Mouse (Mus musculus): ENCODE results near the gene Klk1b8. TPM values are rescaled to one million over a fixed set of nuclear protein-coding genes. Genes with fewer than 3 reads are reported as not detected.
"Not testable (repeated sequence)": the region's sequence is repeated elsewhere in the genome, so short reads cannot be mapped to it uniquely, and the experiment has no call there.

The Klk1b8 gene
- total RNA-seq, 1 experiment = not detected

DNA sequence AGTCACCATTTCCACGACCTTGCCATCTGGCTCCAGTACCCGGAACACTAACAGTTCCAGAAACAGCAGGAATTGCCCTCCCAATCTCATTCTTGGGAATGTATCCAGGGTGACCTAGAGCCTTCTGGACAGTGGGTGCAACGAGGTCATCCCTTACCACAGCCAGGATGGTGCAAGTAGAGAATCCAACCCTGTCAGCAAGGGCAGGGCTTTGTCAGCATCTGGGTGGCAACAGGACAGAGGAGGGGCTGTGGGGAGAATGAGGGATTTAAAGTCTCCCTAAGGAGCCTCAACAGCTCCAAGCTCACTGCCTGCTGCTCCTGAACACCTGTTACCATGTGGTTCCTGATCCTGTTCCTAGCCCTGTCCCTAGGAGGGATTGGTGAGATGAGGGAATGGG lies 16.0 kb downstream of the Klk1b8 start, which contains the start of gene Klk1b1:
Gene Klk1b1 (plus strand): TSS at position 301 of the 400 bp plus-strand sequence.
- Histone ChIP-seq H3K9ac (ENCODE audit: insufficient read depth, low read depth, low read length, poor library complexity, severe bottlenecking) (no peak within 1 kb of the TSS), H3K27ac (ENCODE audit: insufficient read depth, low read depth, low read length, poor library complexity, severe bottlenecking) (no peak within 1 kb of the TSS), H3K4me3 (ENCODE audit: insufficient read depth in 1 of 2, low read depth in 1 of 2, low read length in 2 of 2, poor library complexity in 1 of 2, severe bottlenecking in 1 of 2) (no peak within 1 kb of the TSS), H3K36me3 (ENCODE audit: control insufficient read depth, insufficient read depth, low read length, poor library complexity, severe bottlenecking) (no peaks in the 10 kb centered on the region), H3K4me1 (ENCODE audit: control insufficient read depth in 2 of 2, insufficient read depth in 2 of 2, low read length in 2 of 2, poor library complexity in 1 of 2) (no peaks in the 10 kb centered on the region), H3K9me3 (ENCODE audit: control insufficient read depth, insufficient read depth, low read depth, low read length) (no peaks in the 10 kb centered on the region)
- no peak for DNase-seq (ENCODE audit: low read depth, low spot score)
- in situ Hi-C loops (cut with MboI; ENCODE audit: low sequenced_read_pairs in 2 of 2, unreplicated experiment in 2 of 2) = loop anchor here in 1 of 2 experiments (10.0 to 25.0 kb wide), 2 partner anchors 128 to 246 kb away; partner anchors contain the start of genes Klk1b4 and Klk1b5
- TF ChIP-seq HCFC1 (IDR thresholded peaks at IDR 0.05; ENCODE audit: borderline replicate concordance, insufficient read depth, low read length) = no peak
- TF ChIP-seq ZNF384 (IDR thresholded peaks at IDR 0.05; ENCODE audit: low read depth, low read length) = no peak

DNA sequence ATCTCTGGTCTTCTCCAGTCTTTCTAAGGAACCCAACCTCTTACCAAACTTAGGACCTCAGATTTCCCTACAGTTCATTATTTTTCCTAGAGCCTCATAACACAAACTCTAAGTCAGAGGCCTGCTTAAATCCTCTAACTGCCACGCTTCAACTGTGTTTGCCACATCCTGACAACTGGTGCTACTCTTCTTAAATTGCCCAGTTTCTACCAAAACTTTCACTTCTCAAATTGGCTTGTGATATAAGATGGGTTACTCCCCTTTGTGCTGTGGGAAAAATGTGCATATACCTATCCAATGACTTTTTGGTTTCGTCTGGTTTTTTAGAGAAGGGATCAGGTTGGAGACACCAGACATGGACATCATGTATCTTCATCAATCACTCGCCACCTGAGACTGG lies 16.6 kb downstream of the Klk1b8 start:
- TF ChIP-seq ZNF384 (IDR thresholded peaks at IDR 0.05; ENCODE audit: low read depth, low read length) = no peak
- no peak for TF ChIP-seq HCFC1 (IDR thresholded peaks at IDR 0.05; ENCODE audit: borderline replicate concordance, insufficient read depth, low read length)
- TF ChIP-seq ZC3H11A (IDR thresholded peaks at IDR 0.05; ENCODE audit: borderline replicate concordance, low read depth, low read length) = no peak
- no peak for TF ChIP-seq CHD2 (IDR thresholded peaks at IDR 0.05; ENCODE audit: low read depth, low read length)
- Histone ChIP-seq H3K4me1 (ENCODE audit: control insufficient read depth in 2 of 2, insufficient read depth in 2 of 2, low read length in 2 of 2, poor library complexity in 1 of 2) (no peaks in the 10 kb centered on the region), H3K4me3 (ENCODE audit: insufficient read depth in 1 of 2, low read depth in 1 of 2, low read length in 2 of 2, poor library complexity in 1 of 2, severe bottlenecking in 1 of 2) (no peak overlapping the region), H3K27ac (ENCODE audit: insufficient read depth, low read depth, low read length, poor library complexity, severe bottlenecking) (no peak overlapping the region), H3K9ac (ENCODE audit: insufficient read depth, low read depth, low read length, poor library complexity, severe bottlenecking) (no peak overlapping the region), H3K9me3 (ENCODE audit: control insufficient read depth, insufficient read depth, low read depth, low read length) (no peaks in the 10 kb centered on the region), H3K36me3 (ENCODE audit: control insufficient read depth, insufficient read depth, low read length, poor library complexity, severe bottlenecking) (no peaks in the 10 kb centered on the region)
- in situ Hi-C loops (cut with MboI; ENCODE audit: low sequenced_read_pairs in 2 of 2, unreplicated experiment in 2 of 2) = loop anchor here in 1 of 2 experiments (10.0 to 25.0 kb wide), 2 partner anchors 128 to 245 kb away; partner anchors contain the start of genes Klk1b4 and Klk1b5
- no peak for DNase-seq (ENCODE audit: low read depth, low spot score)

DNA sequence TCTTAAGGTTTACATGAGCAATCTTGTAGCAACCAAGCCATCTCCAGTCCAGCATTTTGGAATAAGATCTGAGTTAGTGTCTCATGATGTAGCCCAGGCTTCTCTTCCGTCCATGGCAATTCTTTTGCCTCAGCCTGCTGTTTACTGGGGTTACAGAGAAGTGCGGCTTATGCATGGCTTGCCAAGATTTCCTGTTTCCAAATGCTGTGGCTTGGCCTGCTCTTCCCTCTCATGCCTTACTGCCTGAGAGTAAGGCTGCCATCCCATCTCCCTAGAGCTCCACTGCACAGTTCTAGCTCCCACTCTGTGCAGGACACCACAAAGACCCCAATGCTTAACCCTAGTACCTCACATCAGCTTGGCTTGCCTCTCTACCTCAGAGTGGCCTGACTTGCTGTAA lies 17.1 kb downstream of the Klk1b8 start:
- H3K9ac ChIP-seq (ENCODE audit: insufficient read depth, low read depth, low read length, poor library complexity, severe bottlenecking) = no peak overlapping the region
- no peaks in the 10 kb centered on the region for H3K4me1 ChIP-seq (ENCODE audit: control insufficient read depth in 2 of 2, insufficient read depth in 2 of 2, low read length in 2 of 2, poor library complexity in 1 of 2)
- no peak for TF ChIP-seq ZNF384 (IDR thresholded peaks at IDR 0.05; ENCODE audit: low read depth, low read length)
- no peak for TF ChIP-seq HCFC1 (IDR thresholded peaks at IDR 0.05; ENCODE audit: borderline replicate concordance, insufficient read depth, low read length)
- no peak for TF ChIP-seq ZC3H11A (IDR thresholded peaks at IDR 0.05; ENCODE audit: borderline replicate concordance, low read depth, low read length)
- no peak for TF ChIP-seq MAFK (IDR thresholded peaks at IDR 0.05; ENCODE audit: insufficient read depth, low read depth, low read length)
- TF ChIP-seq CHD2 (IDR thresholded peaks at IDR 0.05; ENCODE audit: low read depth, low read length) = no peak
- H3K4me3 ChIP-seq (ENCODE audit: insufficient read depth in 1 of 2, low read depth in 1 of 2, low read length in 2 of 2, poor library complexity in 1 of 2, severe bottlenecking in 1 of 2) = no peak overlapping the region
- H3K27ac ChIP-seq (ENCODE audit: insufficient read depth, low read depth, low read length, poor library complexity, severe bottlenecking) = no peak overlapping the region
- no peaks in the 10 kb centered on the region for H3K9me3 ChIP-seq (ENCODE audit: control insufficient read depth, insufficient read depth, low read depth, low read length)
- in situ Hi-C loops (cut with MboI; ENCODE audit: low sequenced_read_pairs in 2 of 2, unreplicated experiment in 2 of 2) = loop anchor here in 1 of 2 experiments (10.0 to 25.0 kb wide), 2 partner anchors 127 to 245 kb away; partner anchors contain the start of genes Klk1b4 and Klk1b5
- no peaks in the 10 kb centered on the region for H3K36me3 ChIP-seq (ENCODE audit: control insufficient read depth, insufficient read depth, low read length, poor library complexity, severe bottlenecking)
- DNase-seq (ENCODE audit: low read depth, low spot score) = no peak

- H3K9ac ChIP-seq (ENCODE audit: insufficient read depth, low read depth, low read length, poor library complexity, severe bottlenecking); H3K9me3 ChIP-seq (ENCODE audit: control insufficient read depth, insufficient read depth, low read depth, low read length); H3K4me1 ChIP-seq (ENCODE audit: control insufficient read depth in 2 of 2, insufficient read depth in 2 of 2, low read length in 2 of 2, poor library complexity in 1 of 2); H3K27ac ChIP-seq (ENCODE audit: insufficient read depth, low read depth, low read length, poor library complexity, severe bottlenecking); DNase-seq (ENCODE audit: low read depth, low spot score); in situ Hi-C loops (cut with MboI; ENCODE audit: low sequenced_read_pairs in 2 of 2, unreplicated experiment in 2 of 2); H3K4me3 ChIP-seq (ENCODE audit: insufficient read depth in 1 of 2, low read depth in 1 of 2, low read length in 2 of 2, poor library complexity in 1 of 2, severe bottlenecking in 1 of 2); H3K36me3 ChIP-seq (ENCODE audit: control insufficient read depth, insufficient read depth, low read length, poor library complexity, severe bottlenecking): not testable (repeated sequence)
Measured at GRCm38 (mm10) chr7:43975761-43976160, 25.3 kb downstream of the Klk1b8 start, which contains the start of gene Klk1b9. TSS of gene Klk1b9 (plus strand) at chr7:43976061.

DNA sequence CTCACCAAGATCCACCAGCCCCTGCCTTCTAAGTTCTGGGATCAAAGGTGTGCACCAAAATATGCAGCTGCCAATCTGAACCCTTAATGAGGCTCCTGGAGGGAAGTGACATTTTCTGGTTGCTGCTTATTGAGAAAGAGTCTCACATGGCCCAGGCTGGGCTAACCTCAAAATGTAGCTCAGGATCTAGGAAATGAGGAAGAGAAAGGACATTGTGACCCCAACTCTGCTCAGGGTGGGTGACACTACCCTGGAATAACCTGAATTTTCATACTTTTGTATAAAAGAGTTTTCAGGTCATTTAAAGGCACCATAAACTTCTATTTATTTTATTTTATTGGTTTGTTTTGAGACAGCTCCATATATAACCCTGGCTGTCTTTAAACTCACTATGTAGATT lies 35.2 kb downstream of the Klk1b8 start:
- Histone ChIP-seq H3K27ac (ENCODE audit: insufficient read depth, low read depth, low read length, poor library complexity, severe bottlenecking) (no peak overlapping the region), H3K4me1 (ENCODE audit: control insufficient read depth in 2 of 2, insufficient read depth in 2 of 2, low read length in 2 of 2, poor library complexity in 1 of 2) (peaks cover 0 to 2% of the 10 kb centered on the region in 2 experiments; a peak in 1 of 4 replicates), H3K9ac (ENCODE audit: insufficient read depth, low read depth, low read length, poor library complexity, severe bottlenecking) (no peak overlapping the region), H3K9me3 (ENCODE audit: control insufficient read depth, insufficient read depth, low read depth, low read length) (no peaks in the 10 kb centered on the region), H3K4me3 (ENCODE audit: insufficient read depth in 1 of 2, low read depth in 1 of 2, low read length in 2 of 2, poor library complexity in 1 of 2, severe bottlenecking in 1 of 2) (no peak overlapping the region), H3K36me3 (ENCODE audit: control insufficient read depth, insufficient read depth, low read length, poor library complexity, severe bottlenecking) (no peaks in the 10 kb centered on the region)
- in situ Hi-C loops (cut with MboI; ENCODE audit: low sequenced_read_pairs in 2 of 2, unreplicated experiment in 2 of 2) = no loop called here
- TF ChIP-seq ZNF384 (IDR thresholded peaks at IDR 0.05; ENCODE audit: low read depth, low read length) (no peak), ZC3H11A (IDR thresholded peaks at IDR 0.05; ENCODE audit: borderline replicate concordance, low read depth, low read length) (no peak), CHD2 (IDR thresholded peaks at IDR 0.05; ENCODE audit: low read depth, low read length) (no peak), HCFC1 (IDR thresholded peaks at IDR 0.05; ENCODE audit: borderline replicate concordance, insufficient read depth, low read length) (no peak), MAFK (IDR thresholded peaks at IDR 0.05; ENCODE audit: insufficient read depth, low read depth, low read length) (no peak)
- no peak for DNase-seq (ENCODE audit: low read depth, low spot score)

- H3K36me3 ChIP-seq (ENCODE audit: control insufficient read depth, insufficient read depth, low read length, poor library complexity, severe bottlenecking); H3K9me3 ChIP-seq (ENCODE audit: control insufficient read depth, insufficient read depth, low read depth, low read length); H3K4me3 ChIP-seq (ENCODE audit: insufficient read depth in 1 of 2, low read depth in 1 of 2, low read length in 2 of 2, poor library complexity in 1 of 2, severe bottlenecking in 1 of 2); H3K4me1 ChIP-seq (ENCODE audit: control insufficient read depth in 2 of 2, insufficient read depth in 2 of 2, low read length in 2 of 2, poor library complexity in 1 of 2); H3K9ac ChIP-seq (ENCODE audit: insufficient read depth, low read depth, low read length, poor library complexity, severe bottlenecking); DNase-seq (ENCODE audit: low read depth, low spot score); H3K27ac ChIP-seq (ENCODE audit: insufficient read depth, low read depth, low read length, poor library complexity, severe bottlenecking); in situ Hi-C loops (cut with MboI; ENCODE audit: low sequenced_read_pairs in 2 of 2, unreplicated experiment in 2 of 2): not testable (repeated sequence)
Measured at GRCm38 (mm10) chr7:43994821-43995220, 44.4 kb downstream of the Klk1b8 start.

- DNase-seq (ENCODE audit: low read depth, low spot score); in situ Hi-C loops (cut with MboI; ENCODE audit: low sequenced_read_pairs in 2 of 2, unreplicated experiment in 2 of 2); H3K9me3 ChIP-seq (ENCODE audit: control insufficient read depth, insufficient read depth, low read depth, low read length); H3K36me3 ChIP-seq (ENCODE audit: control insufficient read depth, insufficient read depth, low read length, poor library complexity, severe bottlenecking); H3K27ac ChIP-seq (ENCODE audit: insufficient read depth, low read depth, low read length, poor library complexity, severe bottlenecking); H3K4me1 ChIP-seq (ENCODE audit: control insufficient read depth in 2 of 2, insufficient read depth in 2 of 2, low read length in 2 of 2, poor library complexity in 1 of 2); H3K4me3 ChIP-seq (ENCODE audit: insufficient read depth in 1 of 2, low read depth in 1 of 2, low read length in 2 of 2, poor library complexity in 1 of 2, severe bottlenecking in 1 of 2); H3K9ac ChIP-seq (ENCODE audit: insufficient read depth, low read depth, low read length, poor library complexity, severe bottlenecking): not testable (repeated sequence)
Measured at GRCm38 (mm10) chr7:43995577-43995976, 45.1 kb downstream of the Klk1b8 start, which contains the start of gene Klk1b11. TSS of gene Klk1b11 (plus strand) at chr7:43995877.

Measured in ES-E14 (cell line).